Mouse (Mus musculus) monocyte, adult 2 months (primary cell): ENCODE data around the gene Gm20498.

Source experiments
- DNase-seq, 2 experiments: peaks; one replicate each; pipeline ENCODE4 v3.0.0; 2022; ENCODE audit warnings: low spot score in 2 of 2, low read depth in 1 of 2

The Gm20498 gene

DNA sequence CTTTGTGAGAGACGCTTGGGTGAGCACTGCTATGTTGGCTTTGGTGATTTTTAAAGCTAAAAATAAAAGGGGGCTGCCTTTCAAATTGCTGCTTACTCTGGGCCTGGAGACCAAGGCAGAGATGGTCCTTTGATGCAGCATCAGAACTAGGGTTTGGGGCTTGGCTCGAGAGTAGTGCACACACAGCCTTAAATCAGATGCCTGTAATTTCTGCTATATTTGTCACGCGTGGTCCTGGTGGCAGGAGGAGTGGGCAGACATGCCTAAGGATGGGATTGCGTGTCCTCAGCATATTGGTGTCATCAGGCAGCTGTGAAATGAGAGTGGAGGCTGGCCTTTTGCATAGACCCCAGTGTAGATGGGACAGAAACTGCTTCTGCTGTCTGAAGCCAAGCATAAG lies 198.9 kb downstream of the Gm20498 start:
- DNase-seq, result no peak

DNA sequence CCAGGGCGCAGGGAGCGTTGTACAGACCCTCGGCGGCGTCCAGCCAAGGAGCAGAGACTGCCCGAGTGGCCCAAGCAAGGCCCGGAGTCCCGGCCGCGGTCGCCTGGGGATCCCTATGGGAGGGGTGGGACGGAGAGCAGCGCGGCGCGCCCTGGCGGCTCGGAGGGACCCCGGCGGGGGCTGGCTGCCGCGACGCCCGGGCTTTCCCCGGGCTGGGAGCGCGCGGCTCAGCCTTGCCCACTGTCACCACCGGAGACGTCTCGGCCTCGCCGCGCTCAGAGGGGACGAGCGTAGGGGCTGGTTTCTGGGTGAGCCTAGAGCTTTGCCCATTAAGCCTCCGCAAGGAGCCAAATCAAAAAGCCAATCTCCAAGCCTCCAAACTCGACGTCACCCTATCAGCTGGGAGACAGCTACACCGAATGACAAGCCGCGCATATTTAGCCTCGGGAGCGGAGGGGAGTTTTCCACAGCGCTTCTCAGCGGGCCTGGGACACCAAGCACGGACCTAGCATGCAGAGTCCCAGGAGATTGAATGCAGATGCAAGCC lies 199.8 kb downstream of the Gm20498 start, which contains the start of gene Slc8a3:
Gene Slc8a3, minus strand, starts transcription at position 306 of the 547 bp plus-strand sequence.
- no peak for DNase-seq

GRCm38 (mm10) chr12:81331937-81332874 lies 200.5 kb downstream of the Gm20498 start:
- no peak for DNase-seq

- no peak for DNase-seq
Observed at GRCm38 (mm10) chr12:81331046-81331638, 201.6 kb downstream of the Gm20498 start.

DNA sequence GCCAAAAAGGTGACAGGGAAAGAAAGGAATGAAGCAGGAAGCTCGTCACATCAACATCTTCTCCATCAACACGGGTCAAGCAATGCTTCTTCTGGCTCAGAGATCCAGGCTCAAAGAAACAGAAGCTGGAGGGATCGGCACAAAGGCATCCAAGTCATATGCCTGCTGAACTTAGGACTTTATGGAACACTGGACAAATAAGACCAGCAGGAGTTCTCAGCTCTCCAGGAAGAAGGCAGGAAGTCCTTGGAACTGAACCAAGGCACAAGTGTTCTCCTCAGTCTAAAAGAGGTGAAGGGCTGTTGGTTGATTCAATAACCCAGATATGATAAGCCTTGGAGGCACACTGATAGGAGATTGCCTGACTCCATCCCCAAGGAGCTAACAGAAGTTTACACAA lies 207.7 kb downstream of the Gm20498 start:
- no peak for DNase-seq

- DNase-seq, result no peak
Observed at GRCm38 (mm10) chr12:81324116-81324515, 208.6 kb downstream of the Gm20498 start.

GRCm38 (mm10) chr12:81321021-81321420 lies 211.7 kb downstream of the Gm20498 start:
- DNase-seq, result no peak

DNA sequence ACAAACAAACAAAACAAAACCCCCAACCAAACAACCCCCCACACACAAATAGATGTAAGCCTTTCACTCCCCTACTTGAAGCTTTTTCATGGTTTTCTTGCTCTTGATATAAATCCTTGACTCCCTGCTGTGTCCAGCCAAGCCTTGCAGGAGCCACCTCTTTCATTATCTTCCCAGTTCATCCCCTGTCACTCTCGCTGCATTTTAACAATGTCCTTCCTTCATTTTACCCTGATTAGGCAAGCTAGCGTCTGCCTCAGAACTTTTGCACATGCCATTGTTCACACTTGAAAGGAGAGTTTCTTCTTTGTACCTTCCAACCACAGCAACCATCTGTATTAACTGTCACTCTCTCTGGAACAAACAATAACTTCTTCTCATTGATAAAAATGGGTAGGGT lies 214.9 kb downstream of the Gm20498 start:
- DNase-seq, result no peak

DNA sequence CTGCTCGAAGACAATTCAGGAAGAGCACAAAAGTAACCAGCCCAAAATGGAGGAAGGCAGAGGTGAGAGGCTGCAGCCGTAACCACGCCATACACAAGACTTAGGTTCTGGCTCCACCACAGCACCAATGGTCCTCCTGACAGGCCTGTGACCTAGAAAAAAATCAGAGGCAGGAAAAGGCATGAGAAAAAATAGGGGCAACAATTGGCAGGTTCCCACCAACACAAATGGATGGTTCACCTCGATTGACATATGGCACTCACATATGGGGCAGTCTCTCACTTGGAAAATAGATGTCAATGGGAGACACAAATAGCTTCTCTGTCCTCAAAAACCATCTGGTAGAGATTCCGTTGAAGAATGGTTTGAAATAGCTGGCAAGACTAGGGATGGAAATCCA lies 216.8 kb downstream of the Gm20498 start:
- DNase-seq, result no peak
